Mouse (Mus musculus): ENCODE measurements around the gene Fancd2. TPM values are rescaled to one million over a fixed set of nuclear protein-coding genes. Genes with fewer than 3 reads are reported as not detected.

Gene Fancd2
- polyA plus RNA-seq, 1 experiment from 2014 or later: 8.0 TPM

GRCm38 (mm10) chr6:113643967-113644366 lies 112.5 kb downstream of the Fancd2 start:
- no peaks in the 10 kb centered on the region for H3K9me3 ChIP-seq
- no peaks in the 10 kb centered on the region for H3K27me3 ChIP-seq (replicated peaks)
- H3K27ac ChIP-seq (replicated peaks): peak overlapping the region; percentile 73
- H3K36me3 ChIP-seq: peaks cover 4% of the 10 kb centered on the region; the same call in 1 of the 2 replicates
- H3K9ac ChIP-seq: no peak overlapping the region
- H3K4me1 ChIP-seq: no peaks in the 10 kb centered on the region
- WGBS: 81% methylated on average over 2 of the region's 2 CpGs
- ATAC-seq (ENCODE audit: extremely low read depth, insufficient number of reproducible peaks, low FRiP score, low TSS enrichment): no peak
- no peak overlapping the region for H3K4me2 ChIP-seq
- H3K4me3 ChIP-seq: no peak overlapping the region

DNA sequence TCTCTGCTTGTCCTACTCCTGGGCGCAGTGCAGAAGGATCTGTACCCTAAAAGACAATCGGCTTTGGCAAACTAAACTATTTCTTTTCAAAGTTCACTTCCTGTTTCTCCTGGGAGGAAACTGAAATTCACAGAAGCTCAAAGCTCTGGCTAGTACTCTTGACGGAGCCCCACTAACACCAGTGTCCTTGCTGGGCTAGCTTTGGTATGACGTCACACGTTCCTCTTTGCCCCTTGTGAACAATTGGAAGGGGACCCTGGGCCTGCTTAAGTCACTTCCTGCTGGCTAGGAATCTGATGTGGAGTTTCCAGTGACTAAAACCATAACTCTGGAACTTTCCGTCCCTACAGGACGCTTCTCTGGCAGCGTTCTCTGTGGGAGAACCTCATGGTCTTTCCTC lies 113.3 kb downstream of the Fancd2 start:
- no peak overlapping the region for H3K9ac ChIP-seq
- no peaks in the 10 kb centered on the region for H3K4me1 ChIP-seq
- H3K27me3 ChIP-seq (replicated peaks): no peaks in the 10 kb centered on the region
- H3K9me3 ChIP-seq: no peaks in the 10 kb centered on the region
- peak overlapping the region; percentile 73 for H3K27ac ChIP-seq (replicated peaks)
- no peak for ATAC-seq (ENCODE audit: extremely low read depth, insufficient number of reproducible peaks, low FRiP score, low TSS enrichment)
- peaks cover 4% of the 10 kb centered on the region for H3K36me3 ChIP-seq
- 65% methylated on average over 8 of the region's 8 CpGs for WGBS
- H3K4me3 ChIP-seq: no peak overlapping the region
- H3K4me2 ChIP-seq: no peak overlapping the region

Small RNAs within 50 kb of the gene (microRNA-seq; reads per million reads assigned to microRNA genes)
- not detected for gene Gm23365

Other genes starting within 250 kb of the Fancd2 start
- gene Cpne9, start 249.4 kb upstream of the Fancd2 start, polyA plus RNA-seq (2015; fragmentation: Nextera tagmentation; extraction: Ambion mirVana): 0.22 TPM in 1 of 2 replicates, not detected in the other
- gene Brpf1, start 224.5 kb upstream of the Fancd2 start, polyA plus RNA-seq (2015; fragmentation: Nextera tagmentation; extraction: Ambion mirVana): 11.1 and 11.6 TPM in 2 replicates
- gene Ogg1, start 204.7 kb upstream of the Fancd2 start, polyA plus RNA-seq (2015; fragmentation: Nextera tagmentation; extraction: Ambion mirVana): 9.5 and 11.6 TPM in 2 replicates
- 109 and 115 TPM in 2 replicates for gene Camk1, start 187.7 kb upstream of the Fancd2 start, polyA plus RNA-seq (2015; fragmentation: Nextera tagmentation; extraction: Ambion mirVana)
- 39.6 and 41.5 TPM in 2 replicates for gene Tada3, start 153.8 kb upstream of the Fancd2 start, polyA plus RNA-seq (2015; fragmentation: Nextera tagmentation; extraction: Ambion mirVana)
- gene Arpc4, start 153.6 kb upstream of the Fancd2 start, polyA plus RNA-seq (2015; fragmentation: Nextera tagmentation; extraction: Ambion mirVana): 264 and 283 TPM in 2 replicates
- gene Ttll3, start 142.4 kb upstream of the Fancd2 start, polyA plus RNA-seq (2015; fragmentation: Nextera tagmentation; extraction: Ambion mirVana): 1.7 and 2.0 TPM in 2 replicates
- 13.6 and 17.9 TPM in 2 replicates for gene Rpusd3, start 112.3 kb upstream of the Fancd2 start, polyA plus RNA-seq (2015; fragmentation: Nextera tagmentation; extraction: Ambion mirVana)
- not detected in 2 replicates for gene Cidec, start 95.9 kb upstream of the Fancd2 start, polyA plus RNA-seq (2015; fragmentation: Nextera tagmentation; extraction: Ambion mirVana)
- gene Jagn1, start 89.1 kb upstream of the Fancd2 start, polyA plus RNA-seq (2015; fragmentation: Nextera tagmentation; extraction: Ambion mirVana): 59.5 and 67.6 TPM in 2 replicates
- gene Il17re, start 73.2 kb upstream of the Fancd2 start, polyA plus RNA-seq (2015; fragmentation: Nextera tagmentation; extraction: Ambion mirVana): 1.1 and 1.2 TPM in 2 replicates
- gene Il17rc, start 60.3 kb upstream of the Fancd2 start, polyA plus RNA-seq (2015; fragmentation: Nextera tagmentation; extraction: Ambion mirVana): 4.4 and 6.7 TPM in 2 replicates
- gene Creld1, start 48.4 kb upstream of the Fancd2 start, polyA plus RNA-seq (2015; fragmentation: Nextera tagmentation; extraction: Ambion mirVana): 37.6 and 46.9 TPM in 2 replicates
- gene Prrt3, start 29.8 kb upstream of the Fancd2 start, polyA plus RNA-seq (2015; fragmentation: Nextera tagmentation; extraction: Ambion mirVana): 0.20 and 0.36 TPM in 2 replicates
- 76.5 and 86.7 TPM in 2 replicates for gene Emc3, start within 50 bp of the Fancd2 start, polyA plus RNA-seq (2015; fragmentation: Nextera tagmentation; extraction: Ambion mirVana)
- gene Fancd2os, start 69.0 kb downstream of the Fancd2 start, polyA plus RNA-seq (2015; fragmentation: Nextera tagmentation; extraction: Ambion mirVana): 0.13 TPM in 1 of 2 replicates, not detected in the other
- 162 and 177 TPM in 2 replicates for gene Brk1, start 73.1 kb downstream of the Fancd2 start, polyA plus RNA-seq (2015; fragmentation: Nextera tagmentation; extraction: Ambion mirVana)
- 24.2 and 28.9 TPM in 2 replicates for gene Vhl, start 92.3 kb downstream of the Fancd2 start, polyA plus RNA-seq (2015; fragmentation: Nextera tagmentation; extraction: Ambion mirVana)
- 5.2 and 6.2 TPM in 2 replicates for gene Irak2, start 106.8 kb downstream of the Fancd2 start, polyA plus RNA-seq (2015; fragmentation: Nextera tagmentation; extraction: Ambion mirVana)
- gene Tatdn2, start 165.4 kb downstream of the Fancd2 start, polyA plus RNA-seq (2015; fragmentation: Nextera tagmentation; extraction: Ambion mirVana): 0.52 and 0.65 TPM in 2 replicates
- gene Ghrl, start 188.2 kb downstream of the Fancd2 start, polyA plus RNA-seq (2015; fragmentation: Nextera tagmentation; extraction: Ambion mirVana): not detected in 2 replicates
- gene Sec13, start 209.1 kb downstream of the Fancd2 start, polyA plus RNA-seq (2015; fragmentation: Nextera tagmentation; extraction: Ambion mirVana): 200 and 215 TPM in 2 replicates

All from heart, embryonic 13.5 days (tissue).